Mouse (Mus musculus) kidney, embryonic 14.5 days (tissue): ENCODE measurements around the gene Dmrtb1. TPM values are rescaled to one million over a fixed set of nuclear protein-coding genes. Genes with fewer than 3 reads are reported as not detected.

Experiments used
- ATAC-seq: fragments of 200-750 bp; cut with Nextera tagmentation; 2 replicates; pipeline ENCODE4 v1.8.0; 2017; ENCODE audit warnings: moderate number of reproducible peaks, mild to moderate bottlenecking, moderate TSS enrichment, moderate library complexity; ENCODE audit not compliant: low FRiP score, low TSS enrichment
- H3K27ac ChIP-seq: fragments of 300-500 bp; sonication (generic); 2 replicates; pipeline ENCODE4 v1.5.1; 2014; ENCODE audit warnings: low read depth, mild to moderate bottlenecking, low read length, moderate library complexity, mixed read lengths
- H3K27me3 ChIP-seq: fragments of 300-500 bp; sonication (generic); 2 replicates; pipeline ENCODE4 v1.6.1; 2014; ENCODE audit warnings: mild to moderate bottlenecking, low read length; ENCODE audit not compliant: control insufficient read depth, insufficient read depth
- H3K36me3 ChIP-seq: fragments of 300-500 bp; sonication (generic); 2 replicates; pipeline ENCODE4 v1.6.1; 2014; ENCODE audit warnings: low read length, mixed read lengths; ENCODE audit not compliant: control insufficient read depth, insufficient read depth
- H3K4me1 ChIP-seq: fragments of 300-500 bp; sonication (generic); 2 replicates; pipeline ENCODE4 v1.6.1; 2014; ENCODE audit warnings: low read length, mixed read lengths; ENCODE audit not compliant: control insufficient read depth, insufficient read depth
- H3K4me2 ChIP-seq: fragments of 300-500 bp; sonication (generic); replicated peaks from 2 replicates; pipeline ENCODE4 v1.6.1; 2014; ENCODE audit warnings: low read depth, mild to moderate bottlenecking, low read length
- H3K4me3 ChIP-seq: fragments of 300-500 bp; sonication (generic); 2 replicates; pipeline ENCODE4 v1.5.1; 2014; ENCODE audit warnings: mild to moderate bottlenecking, low read length
- H3K9ac ChIP-seq: fragments of 300-500 bp; sonication (generic); 2 replicates; pipeline ENCODE4 v1.6.1; 2014; ENCODE audit warnings: low read depth, mild to moderate bottlenecking, low read length, moderate library complexity
- H3K9me3 ChIP-seq: fragments of 300-500 bp; sonication (generic); 2 replicates; pipeline ENCODE4 v1.6.1; 2016; ENCODE audit warnings: low read length; ENCODE audit not compliant: control insufficient read depth
- WGBS: fragments of 180-500 bp; shearing (Covaris S2); extraction: QIAGEN DNeasy Blood & Tissue Kit; methylation state at CpG from one replicate; pipeline ENCODE4 v1.1.7; 2014; 5-methylcytosine and 5-hydroxymethylcytosine counted together
- polyA plus RNA-seq: library from polyadenylated mRNA; unstranded; fragments of >200 nt; fragmentation: Nextera tagmentation; extraction: Ambion mirVana; gene quantifications from 2 replicates; pipeline ENCODE4 v1.2.1, GENCODE M21; 2014

Dmrtb1 gene
- polyA plus RNA-seq, 1 experiment from 2014 or later: not detected

DNA sequence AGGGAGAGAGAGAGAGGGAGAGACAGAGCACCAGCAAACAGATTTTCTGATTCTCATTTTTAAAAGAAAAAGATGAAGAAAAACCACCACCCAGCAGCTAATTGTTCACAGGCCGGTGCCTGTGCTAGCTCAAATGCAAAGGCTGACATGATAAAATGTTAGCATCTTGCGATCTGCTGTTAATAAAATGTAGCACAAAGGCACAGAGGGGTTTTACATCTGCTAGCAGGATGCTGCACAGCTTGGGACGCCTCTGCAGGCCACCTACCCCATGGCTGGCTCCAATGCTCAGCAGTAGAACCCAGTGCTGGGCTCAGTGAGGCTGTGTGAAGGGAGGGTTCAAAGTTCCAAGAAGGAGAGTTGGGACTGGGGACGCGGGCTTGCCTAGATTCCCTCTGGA, 13.3 kb downstream of the Dmrtb1 start:
- WGBS: 67% methylated on average over 5 of the region's 5 CpGs
- Histone ChIP-seq H3K9me3 (no peaks in the 10 kb centered on the region), H3K9ac (no peak overlapping the region), H3K27me3 (0 out of 2 replicates have a peak, but pooled peaks cover 7% of the 10 kb centered on the region), H3K4me3 (no peak overlapping the region), H3K4me2 (no peak overlapping the region), H3K27ac (no peak overlapping the region), H3K36me3 (no peaks in the 10 kb centered on the region), H3K4me1 (no peaks in the 10 kb centered on the region)
- ATAC-seq: no peak

- ATAC-seq: no peak
- no peaks in the 10 kb centered on the region for H3K9me3 ChIP-seq
- H3K4me1 ChIP-seq: no peaks in the 10 kb centered on the region
- no peaks in the 10 kb centered on the region for H3K36me3 ChIP-seq
- no peak overlapping the region for H3K9ac ChIP-seq
- 0 out of 2 replicates have a peak, but pooled peaks cover 6% of the 10 kb centered on the region for H3K27me3 ChIP-seq
- 92% methylated on average over 2 of the region's 2 CpGs for WGBS
- no peak overlapping the region for H3K4me2 ChIP-seq
- no peak overlapping the region for H3K27ac ChIP-seq
- H3K4me3 ChIP-seq: no peak overlapping the region
These were observed 15.5 kb downstream of the Dmrtb1 start for GRCm38 (mm10) chr4:107668514-107668913.

DNA sequence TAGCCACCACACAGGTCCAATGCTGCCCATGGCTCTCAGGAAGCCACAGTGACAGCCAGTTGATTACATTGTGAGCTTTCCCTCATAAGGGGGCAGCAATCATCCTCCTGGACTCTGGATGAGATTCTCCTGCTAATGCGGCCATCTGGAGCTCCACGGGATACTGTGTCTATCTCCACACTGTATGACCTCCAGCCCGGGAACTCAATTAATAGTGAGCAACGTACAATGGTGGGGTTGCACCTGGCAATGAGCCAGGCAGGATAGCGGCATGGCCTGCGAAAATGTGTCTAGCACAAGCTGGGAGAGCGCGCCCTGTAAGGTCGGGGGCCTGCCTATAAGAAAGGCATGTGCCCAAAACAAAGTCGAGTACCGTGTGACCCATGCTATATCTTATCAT, 23.4 kb downstream of the Dmrtb1 start:
- Histone ChIP-seq H3K36me3 (no peaks in the 10 kb centered on the region), H3K9me3 (no peaks in the 10 kb centered on the region), H3K4me1 (no peaks in the 10 kb centered on the region), H3K4me2 (no peak overlapping the region), H3K27ac (no peak overlapping the region), H3K9ac (no peak overlapping the region), H3K4me3 (no peak overlapping the region), H3K27me3 (no peaks in the 10 kb centered on the region)
- 91% methylated on average over 11 of the region's 11 CpGs for WGBS
- no peak for ATAC-seq

- no peak overlapping the region for H3K9ac ChIP-seq
- H3K27ac ChIP-seq: no peak overlapping the region
- no peak for ATAC-seq
- WGBS: 71% methylated on average over 5 of the region's 5 CpGs
- H3K4me3 ChIP-seq: no peak overlapping the region
- no peak overlapping the region for H3K4me2 ChIP-seq
- no peaks in the 10 kb centered on the region for H3K4me1 ChIP-seq
- no peaks in the 10 kb centered on the region for H3K9me3 ChIP-seq
- no peaks in the 10 kb centered on the region for H3K36me3 ChIP-seq
- no peaks in the 10 kb centered on the region for H3K27me3 ChIP-seq
These were observed 30.8 kb downstream of the Dmrtb1 start for GRCm38 (mm10) chr4:107653280-107653643.

DNA sequence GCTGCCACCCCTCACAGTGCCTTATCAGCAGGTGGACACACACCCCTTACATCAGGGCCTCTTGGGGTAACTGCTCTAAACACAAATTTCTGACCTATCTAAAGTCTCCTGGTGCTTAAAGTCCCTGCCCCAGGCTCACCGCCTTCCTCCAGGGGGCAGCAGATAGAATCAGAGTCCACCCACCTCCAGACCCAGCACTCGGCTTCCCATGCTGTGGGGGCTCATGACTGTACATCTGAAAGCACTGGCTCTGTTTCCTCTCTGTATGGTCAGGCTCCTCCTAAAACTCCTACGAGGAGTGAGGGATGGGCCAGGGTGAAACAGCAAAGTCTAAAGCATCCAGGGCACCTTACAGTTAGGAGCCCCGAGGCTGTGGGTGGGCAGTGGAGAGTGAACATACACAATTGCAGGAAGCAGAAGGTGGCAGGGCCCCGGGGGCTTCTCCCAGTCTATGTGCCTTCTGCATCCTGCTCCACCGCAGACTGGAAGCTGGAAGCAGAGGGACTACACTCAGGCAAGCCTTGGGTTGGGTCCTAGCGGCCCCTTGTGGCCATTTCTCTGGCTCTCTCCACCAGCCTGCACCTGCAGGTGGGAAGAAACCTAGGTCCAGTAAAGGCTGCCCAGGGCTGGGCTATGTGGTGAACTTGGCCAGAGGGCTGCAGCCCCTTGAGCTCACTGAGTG, 31.3 kb downstream of the Dmrtb1 start:
- Histone ChIP-seq H3K9ac (0 out of 2 replicates have a peak overlapping the region, but pooled peaks have one; percentile 7), H3K4me3 (no peak overlapping the region), H3K27ac (no peak overlapping the region), H3K36me3 (no peaks in the 10 kb centered on the region), H3K9me3 (no peaks in the 10 kb centered on the region), H3K4me2 (peak overlapping the region; percentile 22; the same call in 1 of the 2 replicates), H3K27me3 (no peaks in the 10 kb centered on the region), H3K4me1 (no peaks in the 10 kb centered on the region)
- peak; percentile 92 for ATAC-seq
- 5% methylated on average over 7 of the region's 7 CpGs for WGBS

DNA sequence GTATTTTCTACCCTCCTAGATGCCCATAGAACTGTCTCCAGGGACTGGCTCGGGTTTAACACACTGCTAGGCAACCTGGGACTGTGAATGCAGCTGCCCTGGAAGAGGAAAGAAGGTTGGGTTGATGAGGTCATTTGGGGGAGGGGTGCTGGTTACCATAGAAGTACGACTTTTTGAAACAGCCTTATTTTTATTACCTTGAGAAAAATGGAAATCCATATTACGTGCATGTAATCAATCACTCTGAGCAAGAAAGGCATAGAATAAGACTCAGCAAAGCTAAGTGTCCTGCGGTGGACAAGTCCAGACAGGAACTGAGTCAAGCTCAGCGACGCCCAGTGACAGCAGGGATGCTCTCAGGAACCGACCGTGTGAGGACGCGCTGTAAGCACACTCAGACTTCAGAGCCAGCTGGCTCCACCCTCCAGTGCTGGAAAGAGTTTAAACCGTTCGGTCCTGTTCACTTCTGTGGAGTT, 33.0 kb downstream of the Dmrtb1 start:
- Histone ChIP-seq H3K4me2 (no peak overlapping the region), H3K36me3 (no peaks in the 10 kb centered on the region), H3K9me3 (no peaks in the 10 kb centered on the region), H3K9ac (no peak overlapping the region), H3K4me1 (no peaks in the 10 kb centered on the region), H3K4me3 (no peak overlapping the region), H3K27me3 (no peaks in the 10 kb centered on the region), H3K27ac (no peak overlapping the region)
- WGBS: 41% methylated on average over 12 of the region's 12 CpGs
- no peak for ATAC-seq

DNA sequence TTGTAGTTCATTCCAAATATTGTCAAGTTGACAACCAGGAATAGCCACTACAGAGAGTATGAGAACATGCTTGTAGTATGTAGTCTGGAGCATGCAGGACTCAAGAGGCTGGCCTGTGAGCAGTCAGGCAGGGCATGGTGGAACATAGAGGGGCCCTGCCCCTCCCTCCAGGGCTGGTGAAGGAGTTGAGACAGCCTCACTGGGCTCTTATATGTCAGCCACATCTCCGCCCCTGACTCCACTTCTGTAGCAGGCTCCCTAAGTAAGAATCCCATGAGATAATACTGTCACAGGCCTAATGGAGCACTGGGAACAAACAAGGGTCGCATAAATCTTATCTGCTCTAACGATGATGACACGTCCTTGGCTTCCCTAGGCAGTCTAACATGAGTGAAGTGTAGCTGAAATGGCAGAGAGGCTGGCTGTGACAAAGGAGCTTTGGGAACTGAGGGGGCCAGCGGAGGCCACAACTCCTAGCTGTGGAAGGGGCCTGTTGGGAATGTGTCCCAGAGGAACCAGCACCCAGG, 35.0 kb downstream of the Dmrtb1 start:
- no peak overlapping the region for H3K9ac ChIP-seq
- ATAC-seq: 0 out of 2 replicates have a peak, but pooled peaks have one; percentile 14
- no peak overlapping the region for H3K27ac ChIP-seq
- no peaks in the 10 kb centered on the region for H3K4me1 ChIP-seq
- no peaks in the 10 kb centered on the region for H3K9me3 ChIP-seq
- no peaks in the 10 kb centered on the region for H3K36me3 ChIP-seq
- H3K4me3 ChIP-seq: no peak overlapping the region
- no peaks in the 10 kb centered on the region for H3K27me3 ChIP-seq
- no peak overlapping the region for H3K4me2 ChIP-seq
- WGBS: 68% methylated on average over 5 of the region's 5 CpGs

DNA sequence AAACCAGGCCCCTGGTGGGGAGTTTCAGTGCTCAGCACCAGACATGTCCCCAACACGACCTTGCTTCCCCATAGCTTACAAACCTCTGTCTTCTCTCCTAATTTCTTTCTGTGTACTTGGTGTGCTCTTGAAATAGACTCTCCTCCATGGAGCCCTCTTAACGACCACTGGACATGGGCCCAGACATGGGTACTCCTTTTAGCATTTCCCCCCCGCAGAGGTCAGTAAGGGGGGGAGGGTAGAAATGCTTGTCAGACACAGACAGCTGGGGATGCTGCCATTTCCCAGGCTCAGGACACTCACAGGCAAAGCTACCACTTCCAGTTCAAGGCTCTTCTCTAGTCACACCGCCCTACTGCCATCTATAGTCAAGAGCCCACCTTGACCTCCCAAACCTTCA, 42.4 kb downstream of the Dmrtb1 start:
- Histone ChIP-seq H3K9me3 (no peaks in the 10 kb centered on the region), H3K4me3 (no peak overlapping the region), H3K9ac (no peak overlapping the region), H3K36me3 (no peaks in the 10 kb centered on the region), H3K4me1 (no peaks in the 10 kb centered on the region), H3K27ac (no peak overlapping the region), H3K4me2 (no peak overlapping the region), H3K27me3 (no peaks in the 10 kb centered on the region)
- 69% methylated on average over 4 of the region's 4 CpGs for WGBS
- no peak for ATAC-seq

GRCm38 (mm10) chr4:107638303-107638702, 45.7 kb downstream of the Dmrtb1 start:
- H3K4me1 ChIP-seq: no peaks in the 10 kb centered on the region
- H3K9ac ChIP-seq: no peak overlapping the region
- H3K27me3 ChIP-seq: no peaks in the 10 kb centered on the region
- no peaks in the 10 kb centered on the region for H3K36me3 ChIP-seq
- no peak overlapping the region for H3K4me2 ChIP-seq
- no peaks in the 10 kb centered on the region for H3K9me3 ChIP-seq
- WGBS: 68% methylated on average over 10 of the region's 10 CpGs
- no peak for ATAC-seq
- no peak overlapping the region for H3K27ac ChIP-seq
- H3K4me3 ChIP-seq: no peak overlapping the region
